Mouse (Mus musculus) lung, postnatal 0 days (tissue): ENCODE data around the gene Ikzf1. TPM values are rescaled to one million over a fixed set of nuclear protein-coding genes. Genes with fewer than 3 reads are reported as not detected.

Experiments used
- ATAC-seq: fragments of 200-750 bp; cut with Nextera tagmentation; 2 replicates; pipeline ENCODE4 v1.8.0; 2017; ENCODE audit warnings: moderate library complexity
- DNase-seq: peaks from one replicate; pipeline ENCODE4 v3.0.0-alpha.2; 2016; ENCODE audit warnings: low spot score
- H3K27ac ChIP-seq: fragments of 300-500 bp; sonication (generic); 2 replicates; pipeline ENCODE4 v1.5.1; 2014; ENCODE audit warnings: antibody characterized with exemption, mild to moderate bottlenecking, low read length, mixed read lengths
- H3K27me3 ChIP-seq: fragments of 300-500 bp; sonication (generic); replicated peaks from 2 replicates; pipeline ENCODE4 v1.6.1; 2014; ENCODE audit warnings: low read length, mixed read lengths; ENCODE audit not compliant: insufficient read depth
- H3K36me3 ChIP-seq: fragments of 300-500 bp; sonication (generic); 2 replicates; pipeline ENCODE4 v1.6.1; 2014; ENCODE audit warnings: low read length, mixed read lengths; ENCODE audit not compliant: insufficient read depth
- H3K4me1 ChIP-seq: fragments of 300-500 bp; sonication (generic); 2 replicates; pipeline ENCODE4 v1.6.1; 2014; ENCODE audit warnings: antibody characterized with exemption, low read depth, low read length, mixed read lengths; ENCODE audit not compliant: insufficient read depth
- H3K4me2 ChIP-seq: fragments of 300-500 bp; sonication (generic); replicated peaks from 2 replicates; pipeline ENCODE4 v1.6.1; 2014; ENCODE audit warnings: low read depth, mild to moderate bottlenecking, low read length, moderate library complexity, mixed read lengths
- H3K4me3 ChIP-seq: fragments of 300-500 bp; sonication (generic); 2 replicates; pipeline ENCODE4 v1.5.1; 2014; ENCODE audit warnings: low read depth, low read length
- H3K9ac ChIP-seq: fragments of 300-500 bp; sonication (generic); replicated peaks from 2 replicates; pipeline ENCODE4 v1.6.1; 2014; ENCODE audit warnings: low read depth, mild to moderate bottlenecking
- H3K9me3 ChIP-seq: fragments of 300-500 bp; sonication (generic); 2 replicates; pipeline ENCODE4 v1.6.1; 2016; ENCODE audit warnings: low read length, mixed read lengths
- CTCF ChIP-seq: IDR thresholded peaks from 2 replicates; pipeline ENCODE4 v1.5.1; 2016; ENCODE audit warnings: antibody characterized with exemption, mild to moderate bottlenecking
- EP300 ChIP-seq: IDR thresholded peaks from 2 replicates; pipeline ENCODE4 v1.6.1; 2016; ENCODE audit warnings: antibody characterized with exemption, mild to moderate bottlenecking, control low read depth
- WGBS: fragments of 180-500 bp; shearing (Covaris S2); extraction: QIAGEN DNeasy Blood & Tissue Kit; methylation state at CpG from one replicate; pipeline ENCODE4 v1.1.7; 2014; 5-methylcytosine and 5-hydroxymethylcytosine counted together
- polyA plus RNA-seq: library from polyadenylated mRNA; unstranded; fragments of >200 nt; fragmentation: Nextera tagmentation; extraction: Ambion mirVana; gene quantifications from 2 replicates; pipeline ENCODE4 v1.2.1, GENCODE M21; 2015

The Ikzf1 gene
- polyA plus RNA-seq, 1 experiment from 2014 or later: 1.7 TPM

GRCm38 (mm10) chr11:11715963-11716691 is 31.3 kb downstream of the Ikzf1 start:
- no peaks in the 10 kb centered on the region for H3K27me3 ChIP-seq
- TF ChIP-seq CTCF (no peak), EP300 (no peak)
- no peak overlapping the region for H3K4me3 ChIP-seq
- H3K27ac ChIP-seq: no peak overlapping the region
- no peak for ATAC-seq
- no peak overlapping the region for H3K4me2 ChIP-seq
- 75% methylated on average over 7 of the region's 7 CpGs for WGBS
- no peaks in the 10 kb centered on the region for H3K9me3 ChIP-seq
- H3K9ac ChIP-seq: no peak overlapping the region
- H3K4me1 ChIP-seq: no peaks in the 10 kb centered on the region
- H3K36me3 ChIP-seq: no peaks in the 10 kb centered on the region
- no peak for DNase-seq

- DNase-seq (no peak), ATAC-seq (no peak)
- no peak overlapping the region for H3K9ac ChIP-seq
- H3K4me2 ChIP-seq: no peak overlapping the region
- H3K4me3 ChIP-seq: no peak overlapping the region
- H3K27me3 ChIP-seq: no peaks in the 10 kb centered on the region
- no peaks in the 10 kb centered on the region for H3K4me1 ChIP-seq
- WGBS: 64% methylated on average over 2 of the region's 2 CpGs
- TF ChIP-seq CTCF: no peak
- no peak for TF ChIP-seq EP300
- no peak overlapping the region for H3K27ac ChIP-seq
- H3K9me3 ChIP-seq: no peaks in the 10 kb centered on the region
- H3K36me3 ChIP-seq: no peaks in the 10 kb centered on the region
Observed at GRCm38 (mm10) chr11:11716692-11717037, 31.9 kb downstream of the Ikzf1 start.

GRCm38 (mm10) chr11:11717606-11718167 is 32.9 kb downstream of the Ikzf1 start:
- ATAC-seq (no peak), DNase-seq (no peak)
- H3K9me3 ChIP-seq: no peaks in the 10 kb centered on the region
- H3K4me3 ChIP-seq: no peak overlapping the region
- no peaks in the 10 kb centered on the region for H3K27me3 ChIP-seq
- H3K27ac ChIP-seq: no peak overlapping the region
- 71% methylated on average over 4 of the region's 4 CpGs for WGBS
- no peak overlapping the region for H3K9ac ChIP-seq
- H3K36me3 ChIP-seq: no peaks in the 10 kb centered on the region
- no peak for TF ChIP-seq CTCF
- no peak for TF ChIP-seq EP300
- no peak overlapping the region for H3K4me2 ChIP-seq
- no peaks in the 10 kb centered on the region for H3K4me1 ChIP-seq

GRCm38 (mm10) chr11:11719748-11720147 is 34.9 kb downstream of the Ikzf1 start:
- Histone ChIP-seq H3K27ac (no peak overlapping the region), H3K4me1 (no peaks in the 10 kb centered on the region), H3K9me3 (no peaks in the 10 kb centered on the region), H3K9ac (no peak overlapping the region), H3K27me3 (no peaks in the 10 kb centered on the region), H3K4me3 (no peak overlapping the region), H3K4me2 (no peak overlapping the region), H3K36me3 (no peaks in the 10 kb centered on the region)
- no peak for DNase-seq
- ATAC-seq: no peak
- no peak for TF ChIP-seq CTCF
- 66% methylated on average over 5 of the region's 5 CpGs for WGBS

- Histone ChIP-seq H3K4me3 (no peak overlapping the region), H3K27ac (no peak overlapping the region), H3K4me2 (no peak overlapping the region), H3K4me1 (no peaks in the 10 kb centered on the region), H3K36me3 (no peaks in the 10 kb centered on the region), H3K9me3 (no peaks in the 10 kb centered on the region), H3K9ac (no peak overlapping the region), H3K27me3 (no peaks in the 10 kb centered on the region)
- DNase-seq (no peak), ATAC-seq (no peak)
- WGBS: 78% methylated on average over 11 of the region's 11 CpGs
- TF ChIP-seq EP300: no peak
- TF ChIP-seq CTCF: no peak
Observed at GRCm38 (mm10) chr11:11725252-11725875, 40.6 kb downstream of the Ikzf1 start.

- TF ChIP-seq CTCF (no peak), EP300 (no peak)
- ATAC-seq (no peak), DNase-seq (no peak)
- H3K27ac ChIP-seq: no peak overlapping the region
- H3K27me3 ChIP-seq: no peaks in the 10 kb centered on the region
- WGBS: 84% methylated on average over 5 of the region's 5 CpGs
- no peak overlapping the region for H3K9ac ChIP-seq
- no peaks in the 10 kb centered on the region for H3K4me1 ChIP-seq
- H3K36me3 ChIP-seq: no peaks in the 10 kb centered on the region
- H3K9me3 ChIP-seq: no peaks in the 10 kb centered on the region
- no peak overlapping the region for H3K4me3 ChIP-seq
- no peak overlapping the region for H3K4me2 ChIP-seq
Observed at GRCm38 (mm10) chr11:11725876-11726525, 41.2 kb downstream of the Ikzf1 start.
